Mouse (Mus musculus): ENCODE measurements around the gene Gm42906.

DNA sequence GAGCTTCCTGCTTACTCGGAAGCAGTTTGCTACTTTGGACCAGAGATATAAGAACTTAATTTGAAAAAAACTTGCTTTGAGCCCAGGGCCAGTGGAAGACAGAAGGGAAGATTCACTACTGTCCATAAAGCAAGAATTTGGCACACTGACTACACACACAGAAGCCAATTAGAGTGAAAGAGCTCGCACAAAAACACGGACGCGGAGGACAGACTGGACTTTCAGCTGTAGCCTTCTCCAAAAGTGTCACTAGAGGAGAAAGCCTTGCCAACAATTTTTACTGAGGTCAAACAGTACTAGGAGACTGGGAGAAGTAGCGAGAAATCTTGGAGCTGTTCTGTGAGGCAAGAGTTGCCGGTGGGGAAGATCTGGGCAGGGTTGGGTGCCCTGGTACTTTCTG, 128.4 kb downstream of the Gm42906 start:
- TF ChIP-seq CTCF (IDR thresholded peaks at IDR 0.05; ENCODE audit: low read depth) = no peak
- TF ChIP-seq EP300 (IDR thresholded peaks at IDR 0.05; ENCODE audit: low read depth) = no peak

All from liver, postnatal 0 days (tissue).